Mouse (Mus musculus): Measurements from ENCODE around the gene Pcdh15.

GRCm38 (mm10) chr10:74217268-74217667 is 1118.1 kb downstream of the Pcdh15 start:
- TF ChIP-seq CTCF (conservative IDR thresholded peaks at IDR 0.05; ENCODE audit: insufficient read depth, insufficient read length, low read depth, low read length) (no peak), POLR2A (IDR thresholded peaks at IDR 0.05; ENCODE audit: low read depth, low read length) (no peak)
